Mouse (Mus musculus) heart, embryonic 12.5 days (tissue): Measurements from ENCODE around the gene Defb30. TPM values are rescaled to one million over a fixed set of nuclear protein-coding genes. Genes with fewer than 3 reads are reported as not detected.

ENCODE experiments used
- ATAC-seq: fragments of 200-750 bp; cut with Nextera tagmentation; 2 replicates; pipeline ENCODE4 v1.8.0; 2017; ENCODE audit warnings: moderate TSS enrichment, moderate library complexity; ENCODE audit not compliant: insufficient number of reproducible peaks, low FRiP score
- H3K27ac ChIP-seq: fragments of 300-500 bp; sonication (generic); 2 replicates; pipeline ENCODE4 v1.5.1; 2016; ENCODE audit warnings: mild to moderate bottlenecking, moderate library complexity; ENCODE audit not compliant: poor library complexity, severe bottlenecking
- H3K27me3 ChIP-seq: fragments of 300-500 bp; sonication (generic); replicated peaks from 2 replicates; pipeline ENCODE4 v1.6.1; 2016; ENCODE audit warnings: mild to moderate bottlenecking, moderate library complexity
- H3K36me3 ChIP-seq: fragments of 300-500 bp; sonication (generic); 2 replicates; pipeline ENCODE4 v1.6.1; 2016; ENCODE audit warnings: mild to moderate bottlenecking, moderate library complexity
- H3K4me1 ChIP-seq: fragments of 300-500 bp; sonication (generic); replicated peaks from 2 replicates; pipeline ENCODE4 v1.6.1; 2016; ENCODE audit warnings: mild to moderate bottlenecking
- H3K4me2 ChIP-seq: fragments of 300-500 bp; sonication (generic); 2 replicates; pipeline ENCODE4 v1.6.1; 2016; ENCODE audit warnings: mild to moderate bottlenecking, moderate library complexity
- H3K4me3 ChIP-seq: fragments of 300-500 bp; sonication (generic); 2 replicates; pipeline ENCODE4 v1.5.1; 2016; ENCODE audit warnings: mild to moderate bottlenecking
- H3K9ac ChIP-seq: fragments of 300-500 bp; sonication (generic); 2 replicates; pipeline ENCODE4 v1.6.1; 2016; ENCODE audit warnings: mild to moderate bottlenecking, moderate library complexity
- H3K9me3 ChIP-seq: fragments of 300-500 bp; sonication (generic); replicated peaks from 2 replicates; pipeline ENCODE4 v1.6.1; 2016; ENCODE audit warnings: mild to moderate bottlenecking, moderate library complexity
- WGBS: fragments of 180-500 bp; shearing (Covaris S2); methylation state at CpG from one replicate; pipeline ENCODE4 v1.1.7; 2016; 5-methylcytosine and 5-hydroxymethylcytosine counted together
- polyA plus RNA-seq: library from polyadenylated mRNA; unstranded; fragments of >200 nt; fragmentation: Nextera tagmentation; extraction: Ambion mirVana; gene quantifications from 2 replicates; pipeline ENCODE4 v1.2.1, GENCODE M21; 2016

Gene Defb30
- polyA plus RNA-seq, 1 experiment from 2014 or later: not detected

GRCm38 (mm10) chr14:63013082-63013481 is 36.7 kb downstream of the Defb30 start:
- Histone ChIP-seq H3K4me3 (no peak overlapping the region), H3K36me3 (no peaks in the 10 kb centered on the region), H3K9ac (no peak overlapping the region), H3K4me2 (no peak overlapping the region), H3K4me1 (0 out of 2 replicates have a peak, but pooled peaks cover 9% of the 10 kb centered on the region), H3K9me3 (0 out of 2 replicates have a peak, but pooled peaks cover 5% of the 10 kb centered on the region), H3K27ac (no peak overlapping the region), H3K27me3 (peaks cover 22% of the 10 kb centered on the region)
- 72% methylated on average over 4 of the region's 4 CpGs for WGBS
- ATAC-seq: no peak

DNA sequence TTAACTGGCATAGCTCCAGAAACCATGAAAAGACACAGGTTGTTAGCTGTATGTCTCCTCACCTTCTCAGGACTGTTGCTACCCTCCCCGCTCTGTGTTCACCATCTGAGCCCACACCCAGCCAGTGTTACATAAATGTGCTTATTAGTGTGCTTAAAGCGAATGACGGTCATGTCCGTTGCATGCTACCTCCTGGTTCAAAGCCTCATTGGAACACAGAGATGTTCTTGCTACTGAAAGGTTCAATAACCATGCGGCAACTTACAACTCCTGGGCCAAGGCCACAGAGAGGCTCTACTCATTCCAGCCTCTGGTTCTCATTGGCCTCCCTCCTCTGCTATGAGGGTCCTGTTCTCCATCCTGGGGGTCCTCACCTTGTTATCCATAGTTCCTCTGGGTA is 38.3 kb downstream of the Defb30 start, which contains the start of gene Defb43:
Defb43 (plus strand) TSS at position 301 of the 400 bp plus-strand sequence.
- no peak for ATAC-seq
- H3K36me3 ChIP-seq: no peaks in the 10 kb centered on the region
- no peak within 1 kb of the TSS for H3K9ac ChIP-seq
- H3K9me3 ChIP-seq: 0 out of 2 replicates have a peak, but pooled peaks cover 5% of the 10 kb centered on the region
- 84% methylated on average over 5 of the region's 5 CpGs for whole genome bisulfite sequencing
- peaks cover 18% of the 10 kb centered on the region for H3K27me3 ChIP-seq
- no peak within 1 kb of the TSS for H3K4me3 ChIP-seq
- no peak within 1 kb of the TSS for H3K4me2 ChIP-seq
- H3K4me1 ChIP-seq: 0 out of 2 replicates have a peak, but pooled peaks cover 9% of the 10 kb centered on the region
- H3K27ac ChIP-seq: no peak within 1 kb of the TSS

- Histone ChIP-seq H3K4me2 (no peak overlapping the region), H3K27me3 (peaks cover 7% of the 10 kb centered on the region; the same call in 1 of the 2 replicates), H3K9ac (no peak overlapping the region), H3K4me1 (peaks cover 12% of the 10 kb centered on the region), H3K4me3 (no peak overlapping the region), H3K36me3 (no peaks in the 10 kb centered on the region), H3K27ac (no peak overlapping the region), H3K9me3 (no peaks in the 10 kb centered on the region)
- 34% methylated on average over 2 of the region's 2 CpGs for WGBS
- no peak for ATAC-seq
Measured at GRCm38 (mm10) chr14:63002588-63002987, 47.2 kb downstream of the Defb30 start.

DNA sequence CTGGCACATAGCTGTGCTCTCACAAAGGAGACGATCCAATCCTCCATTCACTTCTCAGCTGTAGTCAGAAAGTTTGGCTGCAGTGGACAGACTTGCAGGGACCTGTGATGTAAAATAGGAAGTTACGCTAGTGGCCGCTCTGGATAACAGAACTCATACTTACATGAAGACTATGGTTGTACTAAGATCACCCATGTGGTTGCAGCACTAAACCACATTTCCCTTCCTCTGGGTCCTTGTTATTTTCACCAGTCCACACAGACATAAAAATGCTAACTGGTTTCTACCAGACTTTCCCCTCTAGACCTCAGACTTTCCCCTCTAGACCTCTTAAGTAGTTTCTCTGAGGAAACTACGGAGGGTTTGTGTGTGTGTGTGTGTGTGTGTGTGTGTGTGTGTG is 50.8 kb downstream of the Defb30 start:
- Histone ChIP-seq H3K36me3 (no peaks in the 10 kb centered on the region), H3K4me3 (no peak overlapping the region), H3K4me2 (no peak overlapping the region), H3K9me3 (no peaks in the 10 kb centered on the region), H3K27me3 (peaks cover 7% of the 10 kb centered on the region; the same call in 1 of the 2 replicates), H3K9ac (no peak overlapping the region), H3K4me1 (peaks cover 12% of the 10 kb centered on the region), H3K27ac (no peak overlapping the region)
- WGBS: 82% methylated on average over 4 of the region's 4 CpGs
- ATAC-seq: no peak

GRCm38 (mm10) chr14:62997777-62998176 is 52.0 kb downstream of the Defb30 start, which contains the start of gene Defb47:
Defb47 (plus strand) TSS chr14:62998077.
- 86% methylated on average over 8 of the region's 8 CpGs for WGBS

DNA sequence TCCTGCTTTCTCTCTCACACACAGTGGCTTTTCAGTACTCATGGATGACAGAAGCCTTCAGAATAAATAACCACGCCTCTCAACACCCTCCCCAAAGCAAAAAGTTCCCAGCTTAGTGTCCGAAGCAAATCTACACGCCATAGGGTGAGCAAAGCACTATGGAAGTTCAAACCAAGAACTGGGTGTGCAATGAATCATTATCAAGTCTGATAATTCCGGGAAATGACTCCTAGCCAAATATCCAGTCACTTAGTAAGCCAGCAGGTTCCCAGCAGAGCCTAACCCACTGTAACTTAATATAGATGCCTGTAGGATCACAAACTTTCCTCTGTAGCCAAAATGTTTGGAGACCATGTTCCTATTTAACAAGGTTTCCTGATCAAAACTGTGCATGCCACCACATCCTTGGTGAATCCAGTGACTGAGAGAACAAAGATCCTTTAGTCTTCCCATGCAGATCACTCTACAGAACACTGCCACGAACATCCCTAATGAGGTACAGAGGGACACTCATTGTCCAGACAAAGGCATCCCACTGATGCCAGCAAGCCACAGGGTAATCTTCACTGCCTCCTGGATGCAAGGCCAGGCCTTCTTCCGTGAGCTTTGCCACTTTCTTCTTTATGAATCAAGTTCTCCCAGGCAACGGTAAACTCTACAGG is 57.8 kb downstream of the Defb30 start:
- Histone ChIP-seq H3K9me3 (no peaks in the 10 kb centered on the region; the same call in 1 of the 2 replicates), H3K4me2 (no peak overlapping the region), H3K36me3 (no peaks in the 10 kb centered on the region), H3K4me1 (peaks cover 7% of the 10 kb centered on the region), H3K27ac (no peak overlapping the region), H3K27me3 (no peaks in the 10 kb centered on the region), H3K9ac (no peak overlapping the region), H3K4me3 (no peak overlapping the region)
- no peak for ATAC-seq
- WGBS: 64% methylated on average over 7 of the region's 7 CpGs

More at GRCm38 (mm10) chr14:62997777-62998176, 52.0 kb downstream of the Defb30 start, which contains the start of gene Defb47:
- Histone ChIP-seq H3K9ac (no peak within 1 kb of the TSS), H3K4me3 (no peak within 1 kb of the TSS), H3K27me3 (peaks cover 7% of the 10 kb centered on the region; the same call in 1 of the 2 replicates), H3K9me3 (no peaks in the 10 kb centered on the region), H3K4me2 (no peak within 1 kb of the TSS), H3K36me3 (no peaks in the 10 kb centered on the region), H3K27ac (no peak within 1 kb of the TSS), H3K4me1 (peaks cover 7% of the 10 kb centered on the region)
- ATAC-seq: no peak

DNA sequence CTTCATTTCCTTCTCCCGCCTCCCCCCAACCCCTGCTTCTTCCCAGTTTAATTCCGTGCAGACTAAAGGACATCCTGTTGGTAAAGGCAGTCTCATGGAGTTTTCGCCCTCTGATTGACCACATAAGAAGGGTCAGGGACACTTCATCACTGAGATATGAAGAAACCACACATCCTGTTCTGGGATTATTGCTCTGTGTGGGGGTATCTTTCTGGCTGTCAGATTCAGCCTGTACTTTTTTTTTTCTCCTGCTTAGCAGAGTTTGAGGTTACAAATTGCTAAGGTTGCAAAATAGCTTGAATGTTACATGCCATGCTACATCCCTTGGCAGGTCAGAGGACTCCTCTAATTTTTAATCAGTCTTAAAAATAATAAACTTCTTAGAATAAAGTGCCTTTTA is 58.5 kb downstream of the Defb30 start:
- no peaks in the 10 kb centered on the region for H3K27me3 ChIP-seq
- no peaks in the 10 kb centered on the region for H3K36me3 ChIP-seq
- no peak overlapping the region for H3K4me3 ChIP-seq
- no peak overlapping the region for H3K27ac ChIP-seq
- no peak overlapping the region for H3K9ac ChIP-seq
- no peak; the same call in 1 of the 2 replicates for ATAC-seq
- H3K9me3 ChIP-seq: no peaks in the 10 kb centered on the region; the same call in 1 of the 2 replicates
- 43% methylated on average over 3 of the region's 3 CpGs for WGBS
- peaks cover 7% of the 10 kb centered on the region for H3K4me1 ChIP-seq
- H3K4me2 ChIP-seq: no peak overlapping the region

GRCm38 (mm10) chr14:62984410-62984809 is 65.3 kb downstream of the Defb30 start, which contains the start of gene Defb48:
Defb48 (minus strand) TSS chr14:62984510.
- Histone ChIP-seq H3K4me2 (no peak within 1 kb of the TSS), H3K9me3 (no peaks in the 10 kb centered on the region; the same call in 1 of the 2 replicates), H3K27ac (no peak within 1 kb of the TSS), H3K4me1 (no peaks in the 10 kb centered on the region), H3K4me3 (no peak within 1 kb of the TSS), H3K9ac (no peak within 1 kb of the TSS), H3K36me3 (no peaks in the 10 kb centered on the region), H3K27me3 (no peaks in the 10 kb centered on the region)
- ATAC-seq: no peak
- 56% methylated on average over 1 of the region's 1 CpGs for WGBS

Other genes with a start within 250 kb of the Defb30 start
- 8.8 and 8.9 TPM in 2 replicates for gene Wdfy2, start 212.3 kb downstream of the Defb30 start, polyA plus RNA-seq
- not detected in 2 replicates for gene Defb48, start 65.5 kb downstream of the Defb30 start, polyA plus RNA-seq
- not detected in 2 replicates for gene Defb47, start 51.9 kb downstream of the Defb30 start, polyA plus RNA-seq
- gene Defb43, start 38.2 kb downstream of the Defb30 start, polyA plus RNA-seq: not detected in 2 replicates
- gene Defb42, start 3.0 kb downstream of the Defb30 start, polyA plus RNA-seq: 3.8 and 4.7 TPM in 2 replicates